Mouse (Mus musculus) cerebellum, adult 11-12 months (tissue): ENCODE data around the gene Eftud2.

Source experiments
- DNase-seq: peaks from one replicate; pipeline ENCODE4 v3.0.0; 2022

The Eftud2 gene

DNA sequence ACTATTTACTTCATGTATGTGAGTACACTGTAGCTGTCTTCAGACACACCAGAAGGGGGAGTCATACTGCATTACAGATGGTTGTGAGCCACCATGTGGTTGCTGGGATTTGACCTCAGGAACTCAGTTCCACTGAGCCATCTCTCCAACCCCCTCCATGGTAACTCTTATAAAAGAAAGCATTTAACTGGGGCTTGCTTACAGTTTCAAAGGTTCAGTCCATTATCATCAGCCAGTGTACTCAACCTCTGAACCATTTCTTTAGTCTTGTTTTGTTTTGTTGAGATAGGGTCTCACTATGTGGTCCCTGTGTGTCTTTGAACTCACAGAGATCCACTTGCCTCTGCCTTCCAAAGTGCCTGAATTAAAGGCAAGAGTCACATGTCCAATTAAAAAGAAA is 65.9 kb downstream of the Eftud2 start:
- DNase-seq: no peak

DNA sequence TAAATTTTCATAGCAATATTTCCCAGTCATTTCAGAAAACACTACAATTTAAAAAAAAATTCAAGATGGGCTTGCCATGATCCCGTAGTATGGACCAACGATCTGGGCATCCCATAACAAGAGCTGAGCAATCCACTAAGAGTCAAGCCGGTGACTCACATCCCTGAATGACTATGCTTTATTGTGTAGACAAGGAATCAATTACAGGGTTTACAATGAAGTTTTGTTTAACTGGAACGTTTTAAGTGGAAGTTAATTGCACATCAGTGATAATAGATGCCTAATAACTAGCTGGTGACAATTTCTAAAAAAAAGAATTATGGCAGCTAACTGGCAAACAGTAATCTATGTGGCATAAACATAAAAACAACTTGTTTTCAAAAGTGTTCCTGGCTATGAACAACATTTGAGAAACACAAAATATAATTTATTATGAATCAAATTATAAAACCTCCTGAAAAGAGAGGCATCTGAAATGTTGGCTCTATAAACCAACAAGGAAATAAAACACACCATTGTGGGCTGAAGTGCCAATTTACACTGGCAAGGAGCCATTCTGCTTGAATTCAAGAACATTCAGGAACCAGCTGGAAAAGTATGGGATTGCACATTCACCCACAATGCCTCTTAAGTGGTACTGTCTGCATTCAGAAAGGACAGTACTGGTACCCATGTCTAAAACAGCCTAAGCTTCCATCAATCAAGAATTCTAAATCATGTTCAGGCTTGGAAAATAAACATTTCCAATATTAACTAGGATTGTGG is 69.9 kb downstream of the Eftud2 start:
- DNase-seq: no peak

DNA sequence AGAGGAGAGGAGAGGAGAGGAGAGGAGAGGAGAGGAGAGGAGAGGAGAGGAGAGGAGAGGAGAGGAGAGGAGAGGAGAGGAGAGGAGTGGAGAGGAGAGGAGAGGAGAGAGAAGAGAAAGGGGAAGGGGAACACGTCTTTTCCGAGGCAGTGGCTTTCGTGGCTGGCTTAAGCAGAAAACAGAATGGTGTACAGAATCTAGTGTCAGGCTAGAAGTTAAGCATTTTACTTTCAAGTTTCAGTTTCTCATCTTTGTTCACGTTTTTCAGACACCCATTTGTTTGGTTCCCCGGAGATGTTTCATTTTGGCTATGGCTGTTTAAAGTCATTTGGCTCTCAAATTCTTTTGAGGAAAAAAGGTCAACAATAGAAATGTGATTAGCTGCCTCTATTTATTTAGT is 72.5 kb downstream of the Eftud2 start:
- no peak for DNase-seq

DNA sequence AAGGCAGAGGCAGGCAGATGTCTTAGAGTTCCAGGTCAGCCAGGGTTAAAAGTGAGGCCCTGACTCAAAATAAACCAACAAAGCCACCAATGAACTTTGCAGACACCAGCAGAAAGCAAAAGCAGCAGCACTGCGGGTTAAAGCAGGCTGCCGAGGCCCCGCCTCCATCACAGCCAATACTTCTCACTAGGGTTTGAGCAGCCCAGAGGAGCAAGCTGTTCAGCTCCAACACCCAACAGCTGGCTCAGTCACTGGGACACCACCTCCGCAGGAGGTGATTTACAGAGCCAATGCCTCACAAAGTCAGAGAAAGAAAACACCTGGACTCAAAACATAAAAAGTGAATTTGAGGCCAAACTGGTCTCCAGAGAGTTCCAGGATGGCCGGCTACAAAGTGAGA is 77.3 kb downstream of the Eftud2 start:
- DNase-seq: no peak

GRCm38 (mm10) chr11:102794157-102794556 is 86.6 kb downstream of the Eftud2 start:
- no peak for DNase-seq

DNA sequence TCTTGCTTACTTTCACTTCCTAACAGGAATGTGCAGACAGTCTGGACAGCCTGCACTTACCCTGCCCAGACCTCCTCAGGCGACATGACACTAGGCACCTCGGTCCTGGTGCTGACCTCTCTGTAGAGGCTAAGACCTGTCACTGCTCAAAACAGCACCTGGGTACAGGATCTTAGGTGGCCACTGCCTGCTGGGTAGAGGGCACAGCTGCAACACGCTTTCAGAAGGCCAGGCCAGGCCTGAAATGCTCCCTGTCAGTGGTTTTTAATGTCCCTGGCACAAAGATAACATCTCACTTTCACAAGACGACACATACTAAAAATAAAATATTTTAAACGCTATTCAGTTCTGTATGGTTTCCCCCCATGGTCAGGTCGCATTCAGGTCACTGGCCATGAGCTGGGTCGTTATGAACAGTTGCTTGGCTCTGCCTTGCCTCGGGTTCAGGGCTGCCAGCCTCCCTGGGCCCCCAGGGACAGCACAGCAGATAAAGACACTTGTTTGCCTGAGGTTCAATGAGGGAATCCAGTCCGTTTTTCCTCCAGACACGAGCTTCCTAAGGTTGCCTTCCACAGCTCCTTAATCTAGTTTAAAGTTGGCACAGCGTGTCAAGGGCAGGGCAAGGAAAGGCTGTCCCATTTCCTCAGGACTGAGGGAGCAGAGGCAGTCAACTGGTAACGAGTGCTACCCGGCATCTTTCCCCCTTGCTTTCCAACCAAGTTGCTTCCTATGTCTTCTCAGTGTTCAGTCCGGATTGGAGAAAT is 88.9 kb downstream of the Eftud2 start:
- no peak for DNase-seq
